Mouse (Mus musculus): ENCODE data around the gene Rnf150.
A peak's percentile ranks its signal among the peaks of the same experiment; 100 is the strongest.

Rnf150 gene

DNA sequence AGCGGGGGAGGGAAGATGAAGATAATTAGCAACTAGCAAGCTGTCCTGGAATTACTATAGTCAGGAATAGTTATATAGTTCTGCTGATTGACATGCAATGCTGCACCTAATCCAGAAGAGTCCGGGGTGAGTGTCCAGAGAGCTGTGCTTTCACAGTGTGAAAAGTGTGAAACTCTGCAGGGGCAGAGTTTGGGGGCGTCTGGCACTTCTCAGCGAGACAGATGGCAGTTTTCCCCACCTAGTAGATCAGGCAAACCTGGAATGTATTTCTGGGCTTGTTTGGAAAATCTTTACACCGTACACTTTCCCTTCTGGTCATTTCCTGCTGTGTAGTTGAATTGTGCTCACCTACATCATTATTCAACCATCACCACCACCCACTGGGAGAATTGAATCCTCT, 148.6 kb downstream of the Rnf150 start:
- DNase-seq (ENCODE audit: low read depth) = no peak

GRCm38 (mm10) chr8:83028211-83028610, 165.1 kb downstream of the Rnf150 start:
- DNase-seq (ENCODE audit: low read depth) = no peak

DNA sequence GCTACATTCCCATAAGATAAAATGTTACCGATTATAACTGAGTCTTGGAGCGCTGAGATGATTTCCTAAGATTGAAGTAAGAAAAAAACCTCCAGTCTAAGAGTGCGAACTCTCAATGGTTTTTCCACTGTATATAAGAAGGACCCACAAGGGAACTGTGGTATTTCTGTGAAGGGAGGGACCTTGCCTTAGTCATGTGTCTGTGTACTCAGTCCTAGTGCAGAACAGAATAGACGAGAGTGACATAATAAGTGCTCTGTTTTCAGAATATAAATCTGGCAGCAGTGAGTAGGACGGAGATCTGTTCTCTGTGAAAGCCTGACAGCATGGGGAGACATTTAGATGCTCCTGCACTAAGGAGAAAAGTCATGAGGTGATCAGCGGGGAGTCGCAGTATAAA, 169.6 kb downstream of the Rnf150 start:
- no peak for DNase-seq (ENCODE audit: low read depth)

DNA sequence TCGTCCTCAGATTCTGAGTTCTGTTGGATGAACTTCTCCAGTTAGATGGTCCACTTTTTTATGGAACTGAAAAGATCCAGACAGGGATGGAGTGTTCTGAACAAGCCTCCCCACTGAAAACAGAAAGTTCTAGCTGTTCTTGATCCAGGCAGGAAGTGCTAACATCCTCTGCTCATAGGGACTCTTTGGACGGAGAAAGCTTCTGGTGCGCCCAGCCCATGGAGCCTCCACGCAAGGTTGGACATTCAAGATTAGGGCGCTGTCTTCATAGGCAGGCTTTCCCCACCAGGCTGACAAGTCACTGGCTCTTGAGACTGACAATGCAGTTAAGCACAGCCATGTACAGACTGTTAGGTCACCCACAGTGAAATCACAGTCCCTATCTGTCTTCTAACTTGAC, 172.0 kb downstream of the Rnf150 start:
- no peak for DNase-seq (ENCODE audit: low read depth)

DNA sequence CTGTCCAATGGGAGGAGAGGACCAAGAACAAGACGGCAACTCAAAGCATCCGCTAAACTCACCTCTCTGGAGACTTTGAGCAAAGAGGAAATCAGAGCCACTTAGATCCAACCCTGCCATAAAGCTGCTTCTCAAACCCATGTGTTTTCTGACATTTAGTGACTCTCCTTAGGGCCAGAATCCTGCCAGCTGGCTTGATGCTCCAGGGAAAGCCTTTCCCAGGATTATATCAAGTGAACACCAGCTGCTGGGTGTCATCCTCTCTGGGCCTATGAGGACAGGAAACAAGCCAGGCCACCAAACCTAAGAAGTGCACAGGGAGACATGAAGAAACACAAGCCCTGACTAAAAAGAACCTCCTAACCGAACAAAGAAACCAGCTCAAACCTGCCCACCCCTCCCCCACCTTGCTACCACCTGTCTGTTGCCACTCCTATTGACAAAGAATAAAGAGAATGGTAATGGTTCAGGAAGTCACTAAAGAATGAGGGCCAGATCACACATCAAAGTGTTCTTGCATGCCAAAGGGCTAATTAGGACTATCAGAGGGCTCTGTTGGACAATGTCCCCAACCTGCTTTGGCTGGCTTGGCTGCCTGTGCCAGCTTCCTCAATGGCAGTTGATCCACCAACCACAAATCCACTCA, 173.5 kb downstream of the Rnf150 start:
- DNase-seq (ENCODE audit: low read depth) = no peak

GRCm38 (mm10) chr8:83037321-83037720, 174.2 kb downstream of the Rnf150 start:
- DNase-seq (ENCODE audit: low read depth) = no peak

- DNase-seq (ENCODE audit: low read depth) = no peak
Observed at GRCm38 (mm10) chr8:83038575-83038974, 175.4 kb downstream of the Rnf150 start.

DNA sequence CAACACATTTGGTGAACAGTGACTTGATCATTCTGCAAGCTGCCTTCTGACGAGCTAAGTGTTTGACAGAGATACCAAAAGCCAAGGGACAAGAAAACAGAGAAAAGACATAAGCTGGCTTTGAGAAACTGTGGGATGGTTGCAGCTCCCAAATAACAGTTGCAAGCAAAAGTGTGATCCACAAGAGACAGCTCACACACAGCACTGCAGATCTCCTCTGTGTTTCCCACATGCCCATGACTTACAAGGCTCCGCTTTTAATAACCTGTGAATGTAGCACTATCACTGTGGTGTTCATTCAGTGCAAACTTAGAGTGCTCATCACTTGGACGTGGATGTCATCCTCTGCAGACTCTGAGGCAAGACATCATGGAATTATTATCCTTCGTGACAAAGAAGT, 178.3 kb downstream of the Rnf150 start:
- no peak for DNase-seq (ENCODE audit: low read depth)

GRCm38 (mm10) chr8:83046912-83047311, 183.8 kb downstream of the Rnf150 start:
- DNase-seq (ENCODE audit: low read depth) = no peak

GRCm38 (mm10) chr8:83048527-83048926, 185.4 kb downstream of the Rnf150 start:
- no peak for DNase-seq (ENCODE audit: low read depth)

DNA sequence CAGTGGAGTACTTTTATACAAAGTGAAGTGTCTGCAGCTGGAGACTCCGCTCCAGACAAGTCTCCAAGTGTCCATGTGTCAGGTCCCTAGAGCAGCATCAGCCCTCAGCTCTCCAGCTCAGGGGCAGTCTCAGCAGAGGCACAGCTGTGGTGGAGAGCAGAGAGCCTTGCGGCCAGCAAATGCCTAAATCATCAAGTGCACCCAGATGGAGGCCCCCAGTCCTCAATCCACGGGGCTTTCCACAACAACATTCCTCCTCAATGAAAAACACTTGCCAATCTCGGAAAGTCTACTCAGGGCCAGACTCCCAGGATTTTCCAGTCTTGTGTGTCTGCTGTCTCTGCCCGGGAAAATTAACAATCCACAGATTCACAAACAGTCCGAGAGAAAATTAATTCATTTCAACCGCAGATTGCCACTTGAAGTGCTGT, 186.0 kb downstream of the Rnf150 start:
- no peak for DNase-seq (ENCODE audit: low read depth)

GRCm38 (mm10) chr8:83049616-83050015, 186.5 kb downstream of the Rnf150 start:
- DNase-seq (ENCODE audit: low read depth) = no peak

- no peak for DNase-seq (ENCODE audit: low read depth)
Observed at GRCm38 (mm10) chr8:83052896-83053295, 189.7 kb downstream of the Rnf150 start.

- DNase-seq (ENCODE audit: low read depth) = peak; percentile 17
Observed at GRCm38 (mm10) chr8:83054801-83055200, 191.6 kb downstream of the Rnf150 start.

DNA sequence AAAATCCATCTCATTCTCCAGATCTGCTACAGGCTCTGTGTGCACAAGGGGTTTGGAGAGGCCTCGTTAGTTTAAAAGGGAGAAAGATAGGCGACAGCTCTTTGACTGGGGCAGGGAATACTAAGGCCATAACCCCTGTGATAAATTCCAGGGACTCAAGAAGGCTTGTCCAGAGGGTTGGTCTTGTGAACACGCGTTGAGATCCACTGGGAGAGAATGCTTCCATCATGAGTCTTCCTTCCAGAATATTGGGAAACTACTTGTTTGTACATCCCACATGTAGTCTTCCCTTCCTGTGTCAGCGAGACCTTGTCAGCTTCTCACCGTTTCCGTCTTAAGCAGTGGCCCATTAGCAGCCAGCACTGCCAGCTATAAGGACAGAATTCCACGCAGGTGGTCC, 195.8 kb downstream of the Rnf150 start:
- no peak for DNase-seq (ENCODE audit: low read depth)

GRCm38 (mm10) chr8:83060076-83060475, 196.9 kb downstream of the Rnf150 start:
- no peak for DNase-seq (ENCODE audit: low read depth)

DNA sequence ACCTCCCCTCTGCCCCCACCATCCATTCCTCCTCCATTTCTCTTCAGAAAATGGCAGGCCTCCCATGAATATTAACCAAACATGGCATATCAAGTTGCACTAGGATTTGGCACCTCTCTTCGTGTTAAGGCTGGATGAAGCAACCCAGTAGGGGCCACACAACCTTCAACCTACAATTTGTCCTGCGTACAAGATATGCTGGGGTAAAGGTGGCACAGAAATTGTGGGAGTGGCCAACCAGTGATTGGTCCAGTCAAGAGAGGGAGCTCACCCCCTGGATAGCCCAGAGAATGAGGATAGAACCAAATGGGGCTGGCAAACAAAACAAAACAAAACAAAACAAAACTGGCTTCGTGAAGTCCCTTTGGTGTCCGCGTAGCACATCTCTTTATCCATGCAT, 198.1 kb downstream of the Rnf150 start:
- no peak for DNase-seq (ENCODE audit: low read depth)

DNA sequence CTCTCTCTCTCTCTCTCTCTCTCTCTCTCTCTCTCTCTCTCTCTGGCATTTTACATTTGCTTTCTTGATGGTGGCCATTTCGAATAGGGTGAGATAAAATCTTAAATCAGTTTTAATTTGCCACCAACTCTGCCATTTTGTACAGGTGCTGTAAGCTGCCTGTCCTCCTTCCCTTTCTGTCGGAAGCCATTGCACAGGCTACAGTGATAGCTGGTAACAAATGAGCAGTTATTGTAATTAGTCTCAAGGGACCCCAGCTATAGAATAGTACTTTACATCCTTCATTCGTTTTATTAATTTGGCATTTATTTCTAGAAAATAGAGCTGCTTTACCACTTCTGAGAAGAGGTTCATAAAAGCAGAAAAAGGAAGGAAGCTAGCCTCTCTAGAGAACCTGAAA, 198.7 kb downstream of the Rnf150 start:
- no peak for DNase-seq (ENCODE audit: low read depth)

- no peak for DNase-seq (ENCODE audit: low read depth)
Observed at GRCm38 (mm10) chr8:83062276-83062675, 199.1 kb downstream of the Rnf150 start.

- peak; percentile 63 for DNase-seq (ENCODE audit: low read depth)
Observed at GRCm38 (mm10) chr8:83064096-83064495, 200.9 kb downstream of the Rnf150 start.

DNA sequence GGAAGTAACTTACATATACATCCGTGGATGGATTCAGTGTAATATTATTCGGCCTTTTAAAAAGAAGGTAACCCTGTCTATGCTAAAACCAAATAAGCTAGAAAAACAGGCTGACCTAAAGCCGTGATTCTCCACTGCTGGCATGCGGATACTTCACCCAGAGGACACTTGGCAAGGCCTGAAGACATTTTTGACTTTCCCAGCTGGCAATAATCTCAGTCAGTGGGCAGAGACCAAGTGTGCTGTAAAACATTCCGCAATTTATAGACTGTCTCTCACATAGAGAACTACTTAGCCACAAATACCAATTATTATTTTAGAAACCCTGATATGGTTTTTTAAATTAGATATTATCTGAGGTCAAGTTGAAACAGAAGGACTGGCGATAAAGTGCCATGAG, 202.9 kb downstream of the Rnf150 start:
- DNase-seq (ENCODE audit: low read depth) = no peak

GRCm38 (mm10) chr8:83066846-83067245, 203.7 kb downstream of the Rnf150 start:
- DNase-seq (ENCODE audit: low read depth) = peak; percentile 90

DNA sequence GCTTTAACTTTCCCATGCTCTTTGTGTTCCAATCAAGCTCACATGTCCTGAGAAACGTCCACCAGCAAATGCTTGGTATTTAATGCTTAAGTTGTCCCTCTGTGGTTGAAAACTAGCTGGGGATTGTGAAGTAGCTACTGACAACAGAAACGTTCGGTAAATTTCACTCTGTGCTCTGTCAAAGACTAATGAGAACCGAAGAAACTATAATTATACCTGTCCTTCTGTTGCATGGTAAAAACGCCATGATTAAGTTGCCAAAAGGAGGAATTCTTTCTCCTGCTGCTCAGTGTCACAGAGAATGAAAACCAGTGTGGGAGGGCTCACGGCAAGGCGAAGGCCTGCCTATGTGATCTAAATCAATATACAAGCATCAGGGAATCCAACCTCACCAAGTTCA, 204.8 kb downstream of the Rnf150 start:
- no peak for DNase-seq (ENCODE audit: low read depth)

DNA sequence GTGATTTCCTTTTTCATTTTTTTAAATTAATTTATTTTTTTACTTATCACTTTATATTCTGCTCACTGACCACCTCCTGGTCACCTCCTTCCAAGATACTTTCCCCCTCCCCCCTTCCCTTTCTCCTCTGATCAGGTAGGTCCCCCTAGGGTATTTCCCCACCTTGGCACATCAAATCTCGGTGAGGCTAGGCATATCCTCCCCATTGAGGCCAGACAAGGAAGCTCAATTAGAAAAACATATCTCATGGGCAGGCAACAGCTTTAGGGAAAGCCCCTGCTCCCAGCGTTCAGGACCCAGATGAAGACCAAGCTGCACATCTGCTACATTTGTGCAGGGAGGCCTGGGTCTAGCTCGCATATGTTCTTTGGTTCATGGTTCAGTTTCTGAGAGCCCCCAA, 211.1 kb downstream of the Rnf150 start:
- no peak for DNase-seq (ENCODE audit: low read depth)

- no peak for DNase-seq (ENCODE audit: low read depth)
Observed at GRCm38 (mm10) chr8:83076621-83077020, 213.5 kb downstream of the Rnf150 start.
